Mouse (Mus musculus) A20 (cell line): ENCODE results near the gene Ube2l6.

Source experiments
- DNase-seq: peaks from one replicate; pipeline ENCODE4 v3.0.0-alpha.2; 2011; ENCODE audit warnings: low read depth, low spot score

Ube2l6 gene

GRCm38 (mm10) chr2:84798493-84798921 lies at the start of gene Ube2l6:
TSS of gene Ube2l6 (plus strand) at chr2:84798828.
- peak; percentile 90 for DNase-seq

GRCm38 (mm10) chr2:84750115-84750514 lies 48.5 kb upstream of the Ube2l6 start:
- no peak for DNase-seq

GRCm38 (mm10) chr2:84756245-84756644 lies 42.4 kb upstream of the Ube2l6 start:
- no peak for DNase-seq

GRCm38 (mm10) chr2:84757026-84757682 lies 41.5 kb upstream of the Ube2l6 start:
- DNase-seq, result no peak

- peak; percentile 67 for DNase-seq
Observed at GRCm38 (mm10) chr2:84758542-84759127, 40.0 kb upstream of the Ube2l6 start.

GRCm38 (mm10) chr2:84760777-84761176 lies 37.9 kb upstream of the Ube2l6 start:
- DNase-seq, result no peak

GRCm38 (mm10) chr2:84761309-84761708 lies 37.3 kb upstream of the Ube2l6 start:
- DNase-seq, result no peak

- DNase-seq, result no peak
Observed at GRCm38 (mm10) chr2:84761840-84762239, 36.8 kb upstream of the Ube2l6 start.

GRCm38 (mm10) chr2:84762295-84762694 lies 36.3 kb upstream of the Ube2l6 start:
- DNase-seq, result no peak

- DNase-seq, result no peak
Observed at GRCm38 (mm10) chr2:84762818-84763217, 35.8 kb upstream of the Ube2l6 start.

GRCm38 (mm10) chr2:84770501-84770900 lies 28.1 kb upstream of the Ube2l6 start:
- DNase-seq, result no peak

- DNase-seq, result no peak
Observed at GRCm38 (mm10) chr2:84772454-84772853, 26.2 kb upstream of the Ube2l6 start.

GRCm38 (mm10) chr2:84773195-84773594 lies 25.4 kb upstream of the Ube2l6 start:
- DNase-seq, result no peak

GRCm38 (mm10) chr2:84774751-84775150 lies 23.9 kb upstream of the Ube2l6 start:
- no peak for DNase-seq

- DNase-seq, result no peak
Observed at GRCm38 (mm10) chr2:84775241-84775640, 23.4 kb upstream of the Ube2l6 start, which contains the start of gene Serping1. TSS of gene Serping1 (minus strand) at chr2:84775444.

- no peak for DNase-seq
Observed at GRCm38 (mm10) chr2:84775665-84776064, 23.0 kb upstream of the Ube2l6 start.

- no peak for DNase-seq
Observed at GRCm38 (mm10) chr2:84777706-84778105, 20.9 kb upstream of the Ube2l6 start.

GRCm38 (mm10) chr2:84779210-84779609 lies 19.4 kb upstream of the Ube2l6 start:
- peak; percentile 50 for DNase-seq

- DNase-seq, result no peak
Observed at GRCm38 (mm10) chr2:84783315-84783714, 15.3 kb upstream of the Ube2l6 start.

GRCm38 (mm10) chr2:84783840-84784566 lies 14.6 kb upstream of the Ube2l6 start:
- no peak for DNase-seq

GRCm38 (mm10) chr2:84788316-84788715 lies 10.3 kb upstream of the Ube2l6 start:
- peak; percentile 46 for DNase-seq

- DNase-seq, result no peak
Observed at GRCm38 (mm10) chr2:84790418-84790817, 8.2 kb upstream of the Ube2l6 start.

- DNase-seq, result no peak
Observed at GRCm38 (mm10) chr2:84792516-84792915, 6.1 kb upstream of the Ube2l6 start.
